Mouse (Mus musculus) ES-Bruce4 (cell line): Measurements from ENCODE around the gene Gm36864. TPM values are rescaled to one million over a fixed set of nuclear protein-coding genes. Genes with fewer than 3 reads are reported as not detected.
"Not testable (repeated sequence)": the region's sequence is repeated elsewhere in the genome, so short reads cannot be mapped to it uniquely, and the experiment has no call there.

Experiments
- H3K27ac ChIP-seq: 2 replicates; pipeline ENCODE4 v1.5.1; 2012; ENCODE audit warnings: low read length, inconsistent platforms; ENCODE audit not compliant: insufficient read depth
- H3K27me3 ChIP-seq: 2 replicates; pipeline ENCODE4 v1.6.1; 2012; ENCODE audit warnings: mild to moderate bottlenecking, low read length, inconsistent platforms; ENCODE audit not compliant: control insufficient read depth, poor library complexity, insufficient read depth, severe bottlenecking
- H3K36me3 ChIP-seq: 2 replicates; pipeline ENCODE4 v1.6.1; 2012; ENCODE audit warnings: inconsistent platforms, mild to moderate bottlenecking, low read length, moderate library complexity; ENCODE audit not compliant: control insufficient read depth, poor library complexity, insufficient read depth, severe bottlenecking
- H3K4me1 ChIP-seq: one replicate; pipeline ENCODE4 v1.8.1; 2011; ENCODE audit warnings: low read length; ENCODE audit not compliant: control insufficient read depth, insufficient read depth
- H3K4me3 ChIP-seq: 2 replicates; pipeline ENCODE4 v1.5.1; 2011; ENCODE audit warnings: low read depth, mild to moderate bottlenecking, low read length
- H3K9ac ChIP-seq: 2 replicates; pipeline ENCODE4 v1.6.1; 2012; ENCODE audit warnings: low read depth, mild to moderate bottlenecking, inconsistent platforms; ENCODE audit not compliant: poor library complexity, severe bottlenecking
- H3K9me3 ChIP-seq: replicated peaks from 2 replicates; pipeline ENCODE4 v1.6.1; 2012; ENCODE audit warnings: mild to moderate bottlenecking, low read length, inconsistent platforms; ENCODE audit not compliant: control insufficient read depth, poor library complexity, insufficient read depth, severe bottlenecking
- CTCF ChIP-seq: IDR thresholded peaks from one replicate; pipeline ENCODE4 v1.8.1; 2011; ENCODE audit warnings: low read depth, low read length
- EP300 ChIP-seq: IDR thresholded peaks from 2 replicates; pipeline ENCODE4 v1.6.1; 2011; ENCODE audit warnings: low read depth, low read length; ENCODE audit not compliant: insufficient read depth
- POLR2A ChIP-seq: IDR thresholded peaks from one replicate; pipeline ENCODE4 v1.8.1; 2011; ENCODE audit warnings: low read length; ENCODE audit not compliant: insufficient read depth
- polyA plus RNA-seq: library from polyadenylated mRNA; stranded (reverse); fragments of >200 nt; gene quantifications from 2 replicates; pipeline ENCODE4 v1.2.4, GENCODE M21; 2011; ENCODE audit warnings: low read depth; ENCODE audit not compliant: missing spikeins, insufficient read depth, insufficient read length

The Gm36864 gene
- polyA plus RNA-seq, 1 experiment: not detected

DNA sequence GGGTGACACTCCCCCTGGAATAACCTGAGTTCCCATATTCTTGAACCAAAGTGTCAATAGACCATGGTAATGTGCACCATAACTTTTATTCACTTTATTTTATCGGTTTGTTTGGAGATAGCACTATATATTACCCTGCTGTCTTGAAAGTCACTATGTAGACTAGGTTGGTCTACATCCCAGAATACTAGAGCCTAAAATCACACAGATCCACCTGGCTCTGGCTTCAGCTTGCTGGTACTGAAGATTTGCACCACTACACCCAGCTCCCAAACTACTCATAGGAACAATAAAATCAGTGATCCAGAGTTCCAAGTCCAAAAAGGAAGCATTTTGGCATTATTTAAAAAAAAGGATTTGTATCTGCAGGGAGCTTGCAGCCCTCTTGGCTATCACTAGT lies 20.3 kb upstream of the Gm36864 start, which contains the start of gene Klk1b5:
Klk1b5 (plus strand) TSS at position 301 of the 400 bp plus-strand sequence.
- H3K27ac ChIP-seq: no peak within 1 kb of the TSS
- H3K27me3 ChIP-seq: no peaks in the 10 kb centered on the region
- TF ChIP-seq EP300: no peak
- no peak for TF ChIP-seq CTCF
- no peak for TF ChIP-seq POLR2A
- H3K9ac ChIP-seq: no peak within 1 kb of the TSS
- H3K36me3 ChIP-seq: no peaks in the 10 kb centered on the region
- H3K4me1 ChIP-seq: no peaks in the 10 kb centered on the region
- H3K4me3 ChIP-seq: no peak within 1 kb of the TSS
- H3K9me3 ChIP-seq: no peaks in the 10 kb centered on the region

- not testable (repeated sequence) for H3K4me3 ChIP-seq, H3K4me1 ChIP-seq, H3K9ac ChIP-seq, H3K36me3 ChIP-seq, H3K27me3 ChIP-seq, H3K9me3 ChIP-seq, H3K27ac ChIP-seq
Observed at GRCm38 (mm10) chr7:44221601-44222000, 14.4 kb upstream of the Gm36864 start.

GRCm38 (mm10) chr7:44222335-44222734 lies 13.6 kb upstream of the Gm36864 start:
- not testable (repeated sequence) for H3K9ac ChIP-seq, H3K27ac ChIP-seq, H3K36me3 ChIP-seq, H3K27me3 ChIP-seq, H3K9me3 ChIP-seq, H3K4me3 ChIP-seq, H3K4me1 ChIP-seq

DNA sequence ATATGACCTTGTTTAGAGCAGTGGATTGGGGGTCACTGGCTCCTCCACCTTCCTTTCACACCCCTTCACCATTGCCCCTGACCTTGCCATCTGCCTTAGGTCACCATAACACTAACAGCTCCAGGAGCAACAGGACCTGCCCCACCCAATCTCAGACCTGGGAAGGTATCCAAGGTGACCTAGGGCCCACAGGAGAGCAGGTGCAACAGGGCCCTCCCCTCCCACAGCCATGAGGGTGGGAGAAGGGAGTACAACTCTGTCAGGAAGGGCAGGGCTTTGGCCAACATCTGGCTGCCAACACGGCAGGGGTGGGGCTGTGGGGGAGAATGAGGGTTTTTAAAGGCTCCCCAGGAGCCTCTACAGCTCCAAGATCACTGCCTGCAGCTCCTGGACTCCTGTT lies 10.9 kb upstream of the Gm36864 start, which contains the start of gene Klk1:
Klk1 (plus strand) TSS at position 285 of the 400 bp plus-strand sequence.
- Histone ChIP-seq H3K4me1 (no peaks in the 10 kb centered on the region), H3K27ac (no peak within 1 kb of the TSS), H3K27me3 (no peaks in the 10 kb centered on the region), H3K9ac (no peak within 1 kb of the TSS), H3K4me3 (no peak within 1 kb of the TSS), H3K36me3 (no peaks in the 10 kb centered on the region), H3K9me3 (no peaks in the 10 kb centered on the region)
- TF ChIP-seq CTCF (no peak), EP300 (peak; percentile 78; the same call in 1 of the 2 replicates)

- Histone ChIP-seq H3K4me3 (no peak overlapping the region), H3K9ac (no peak overlapping the region), H3K4me1 (no peaks in the 10 kb centered on the region), H3K36me3 (no peaks in the 10 kb centered on the region), H3K27ac (no peak overlapping the region), H3K27me3 (no peaks in the 10 kb centered on the region), H3K9me3 (no peaks in the 10 kb centered on the region)
- no peak for TF ChIP-seq EP300
- TF ChIP-seq POLR2A: no peak
- TF ChIP-seq CTCF: no peak
Observed at GRCm38 (mm10) chr7:44239913-44240312, 3.9 kb downstream of the Gm36864 start.

GRCm38 (mm10) chr7:44240712-44241111 lies 4.7 kb downstream of the Gm36864 start:
- H3K27ac ChIP-seq: no peak overlapping the region
- no peak for TF ChIP-seq POLR2A

DNA sequence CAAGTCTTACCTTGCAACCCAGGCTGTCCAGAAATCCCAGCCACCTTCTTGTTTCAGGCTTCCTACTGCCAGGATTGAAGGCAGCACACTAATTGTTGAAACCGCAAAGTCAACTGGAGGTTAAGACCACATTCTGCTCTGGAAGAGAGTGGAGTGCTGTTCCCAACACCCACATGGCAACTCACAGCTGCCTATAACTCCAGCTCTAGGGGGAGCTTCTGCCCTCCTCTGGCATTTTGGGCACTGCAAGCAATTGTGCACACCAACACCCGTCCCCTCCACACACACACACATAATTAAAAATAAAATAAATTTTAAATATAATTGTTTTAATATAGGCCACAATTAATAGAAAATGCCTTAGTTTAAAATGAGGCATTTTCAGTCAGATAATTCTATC lies 5.2 kb downstream of the Gm36864 start:
- Histone ChIP-seq H3K9ac (no peak overlapping the region), H3K36me3 (no peaks in the 10 kb centered on the region), H3K4me1 (no peaks in the 10 kb centered on the region), H3K9me3 (no peaks in the 10 kb centered on the region), H3K27me3 (no peaks in the 10 kb centered on the region), H3K27ac (no peak overlapping the region), H3K4me3 (no peak overlapping the region)
- TF ChIP-seq CTCF (no peak), EP300 (no peak), POLR2A (no peak)

More at GRCm38 (mm10) chr7:44240712-44241111, 4.7 kb downstream of the Gm36864 start:
- H3K9ac ChIP-seq: no peak overlapping the region
- no peaks in the 10 kb centered on the region for H3K36me3 ChIP-seq
- H3K4me3 ChIP-seq: no peak overlapping the region
- H3K4me1 ChIP-seq: no peaks in the 10 kb centered on the region
- no peaks in the 10 kb centered on the region for H3K9me3 ChIP-seq
- H3K27me3 ChIP-seq: no peaks in the 10 kb centered on the region
